Mouse (Mus musculus) megakaryocyte, adult 5-6 weeks (primary cell): ENCODE data around the gene 1700001C19Rik. TPM values are rescaled to one million over a fixed set of nuclear protein-coding genes. Genes with fewer than 3 reads are reported as not detected.

Experiments used
- ATAC-seq: 2 replicates; pipeline ENCODE4 v1.8.0; 2016; ENCODE audit warnings: mild to moderate bottlenecking, inconsistent platforms; ENCODE audit not compliant: poor library complexity, severe bottlenecking
- total RNA-seq, 2 experiments: library from RNA; stranded (forward) in 1 of 2; stranded (reverse) in 1 of 2; fragments of 153-499, 151-499 nt in 1 of 2; fragments of 221-1000, 200-1000 nt in 1 of 2; gene quantifications; 2 replicates each; pipeline versions ENCODE4 v1.2.3 to v1.2.4; 2015 to 2017

Gene 1700001C19Rik
- total RNA-seq (2015) (not detected in 2 replicates), total RNA-seq (2017) (not detected in 2 replicates)

DNA sequence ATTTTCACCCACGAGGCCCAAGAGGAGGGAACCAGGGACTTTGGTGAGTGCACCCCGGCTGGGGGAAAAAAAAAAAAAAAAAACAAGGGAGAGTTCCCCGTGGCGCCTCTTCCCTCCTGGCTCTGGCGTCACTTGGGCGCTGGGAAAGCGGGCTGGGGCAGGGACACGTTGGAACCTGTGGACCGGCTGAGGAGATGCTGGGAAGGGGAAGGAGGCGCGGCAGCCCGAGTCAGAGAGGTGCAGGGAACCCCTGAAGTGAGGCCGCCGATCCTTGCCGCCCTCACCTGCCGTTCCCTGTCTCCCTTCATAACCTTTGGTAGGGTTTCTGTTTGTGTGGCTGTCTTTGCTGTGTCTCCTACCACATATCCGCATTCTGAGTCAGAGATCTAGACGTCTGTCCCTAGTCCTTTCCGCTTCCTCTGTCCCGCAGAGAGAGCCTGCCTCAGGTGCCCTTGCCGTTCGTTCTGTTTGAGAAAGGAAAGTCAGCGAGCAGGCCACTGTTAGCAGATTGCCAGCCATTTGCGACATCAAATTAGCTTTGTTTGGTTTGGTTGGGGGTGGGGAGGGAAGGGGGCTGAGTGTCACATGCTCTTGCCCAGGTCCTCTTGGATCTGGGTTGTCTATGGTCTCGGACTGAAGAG is at the start of gene 1700001C19Rik:
1700001C19Rik (minus strand) TSS at position 470 of the 641 bp plus-strand sequence.
- ATAC-seq = peak; percentile 51

DNA sequence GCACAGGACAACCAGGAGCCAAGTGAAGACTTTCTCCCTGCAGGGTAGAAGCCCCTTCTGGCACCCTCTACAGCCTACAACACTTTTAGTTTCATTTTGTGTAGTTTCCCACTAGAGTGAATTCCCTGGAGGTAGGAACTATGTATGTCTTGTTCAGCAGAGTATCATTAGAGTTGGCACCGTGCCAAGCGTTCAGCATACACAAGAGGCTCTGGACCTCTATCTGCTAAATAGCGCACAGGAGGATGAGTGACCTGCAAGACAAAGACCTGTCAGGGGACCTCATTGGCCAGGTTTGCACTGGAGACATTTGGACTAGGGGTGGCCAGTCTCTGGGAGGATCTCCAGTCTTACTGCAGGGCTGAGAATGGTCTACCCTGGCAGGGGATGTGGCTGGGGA is 48.6 kb upstream of the 1700001C19Rik start:
- ATAC-seq = no peak

DNA sequence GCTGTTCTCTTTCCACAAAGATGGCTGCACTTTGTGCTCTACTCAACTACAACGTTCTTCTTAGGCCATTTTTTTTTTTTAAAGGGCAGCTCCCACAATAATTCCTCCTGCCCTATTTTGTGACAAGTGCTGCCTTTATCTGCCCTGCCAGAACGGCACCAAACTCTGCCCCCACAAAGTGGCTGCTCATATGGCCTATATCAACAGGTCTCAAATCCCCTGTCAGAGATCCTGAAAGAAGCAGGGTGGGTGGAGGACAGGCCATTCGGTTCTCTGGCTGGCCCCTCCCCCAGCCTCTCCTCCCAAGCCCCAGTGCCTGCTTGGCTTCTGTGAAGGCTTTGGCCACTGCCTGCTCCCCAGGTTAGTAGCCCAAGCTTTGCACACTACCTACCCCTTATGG is 47.8 kb upstream of the 1700001C19Rik start:
- ATAC-seq = no peak

DNA sequence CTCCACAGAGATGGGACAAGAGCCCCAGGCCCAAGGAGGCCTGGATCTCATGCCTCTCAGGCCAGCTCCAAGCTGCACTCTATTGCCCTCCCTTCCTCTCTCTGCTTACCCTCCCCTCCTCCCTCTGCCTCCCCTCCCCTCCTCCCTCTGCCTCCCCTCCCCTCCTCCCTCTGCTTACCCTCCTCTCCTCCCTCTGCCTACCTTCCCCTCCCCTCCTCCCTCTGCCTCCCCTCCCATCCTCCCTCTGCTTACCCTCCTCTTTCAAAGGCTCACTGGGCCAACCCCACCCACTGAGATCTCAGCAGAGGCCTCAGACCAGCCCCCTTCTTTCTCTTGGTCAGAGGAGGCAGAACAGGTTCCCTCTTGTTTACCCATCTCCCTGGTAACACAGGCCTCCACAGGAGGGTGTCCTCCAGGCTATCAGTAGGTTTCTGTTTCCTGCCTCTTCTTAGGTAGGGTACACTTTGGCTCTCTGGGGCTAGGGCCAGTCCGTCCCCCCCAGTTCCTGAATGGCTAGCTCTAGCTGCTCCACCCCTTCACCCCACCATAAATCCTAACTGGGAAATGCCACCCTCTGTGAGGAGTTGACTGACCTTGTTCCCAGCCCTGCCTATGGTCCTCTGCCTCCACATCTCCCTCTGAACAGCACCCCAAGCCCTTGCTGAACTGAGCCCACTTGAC is 47.2 kb upstream of the 1700001C19Rik start:
- no peak for ATAC-seq

DNA sequence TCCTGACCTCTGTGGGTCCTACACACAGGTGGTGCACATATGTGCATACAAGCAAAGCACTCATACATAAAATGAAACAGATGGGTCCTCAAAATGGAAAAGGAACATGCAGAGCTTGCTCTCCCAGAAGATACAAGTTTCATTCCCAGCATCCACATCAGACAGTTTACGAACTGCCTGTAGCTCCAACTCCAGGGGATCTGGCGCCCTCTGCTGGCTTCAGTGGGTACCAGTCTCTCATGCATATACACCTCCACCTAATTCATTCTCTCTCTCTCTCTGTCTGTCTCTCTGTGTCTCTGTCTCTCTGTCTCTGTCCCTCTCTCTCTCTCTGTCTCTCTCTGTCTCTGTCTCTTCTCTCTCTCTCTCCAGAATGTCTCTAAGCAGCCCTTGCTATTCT is 45.2 kb upstream of the 1700001C19Rik start:
- peak; percentile 66; the same call in 1 of the 2 replicates for ATAC-seq

DNA sequence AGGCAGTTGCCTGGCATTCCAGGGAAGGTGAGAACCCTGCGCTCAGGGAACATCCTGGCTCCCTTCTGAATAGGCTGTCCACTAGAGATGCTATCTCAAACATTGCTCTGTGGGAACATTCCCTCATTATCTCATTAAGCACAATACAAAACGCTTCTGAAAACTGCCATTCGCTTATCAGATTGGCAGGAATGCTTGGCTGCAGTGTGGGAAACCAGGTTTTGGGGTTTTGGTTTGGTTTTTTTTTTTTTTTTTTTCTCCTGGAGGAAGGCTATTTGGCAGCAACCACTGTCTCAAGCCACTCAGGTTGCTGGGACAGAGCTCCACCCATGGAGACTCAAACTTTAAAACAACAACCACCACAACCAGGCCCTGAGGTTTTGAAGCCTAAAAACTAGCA is 42.7 kb upstream of the 1700001C19Rik start:
- no peak for ATAC-seq

DNA sequence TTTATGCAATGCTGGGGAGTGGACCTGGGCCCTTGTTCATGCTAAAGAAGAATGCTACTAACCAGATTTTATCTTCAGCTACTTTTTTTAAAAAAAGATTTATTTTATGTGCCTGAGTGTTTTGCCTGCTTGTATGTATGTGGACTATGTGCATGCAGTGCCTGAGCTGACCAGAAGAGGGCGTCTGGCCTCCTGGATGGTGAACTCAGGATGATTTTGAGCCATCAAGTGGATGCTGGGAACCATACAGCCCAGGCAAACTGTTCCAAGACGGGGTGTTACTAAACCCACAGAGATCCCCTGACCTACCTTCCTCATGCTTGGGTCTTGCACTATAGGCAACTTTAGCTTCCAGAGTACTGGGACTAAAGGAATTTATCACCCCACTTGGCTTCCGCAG is 38.5 kb upstream of the 1700001C19Rik start:
- no peak for ATAC-seq

DNA sequence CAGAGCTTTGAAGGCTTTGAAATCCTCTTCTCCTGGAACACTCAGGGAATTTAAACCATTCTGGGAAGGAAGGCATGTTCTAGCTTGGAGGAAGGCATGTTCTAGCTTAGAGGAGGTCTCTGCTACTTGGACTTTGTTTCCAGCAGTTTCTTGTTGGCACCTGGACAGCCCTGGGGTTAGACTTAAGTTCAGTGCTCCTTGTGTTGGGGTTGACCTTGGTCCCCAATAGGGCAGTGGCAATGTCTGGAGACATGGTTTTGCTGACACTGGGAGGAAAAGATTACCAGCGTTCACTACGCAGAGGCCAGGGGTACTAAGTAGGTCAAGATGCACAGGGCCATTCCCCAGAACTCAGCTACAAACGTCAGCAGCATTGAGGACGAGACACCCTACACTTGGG is 38.0 kb upstream of the 1700001C19Rik start:
- no peak for ATAC-seq

DNA sequence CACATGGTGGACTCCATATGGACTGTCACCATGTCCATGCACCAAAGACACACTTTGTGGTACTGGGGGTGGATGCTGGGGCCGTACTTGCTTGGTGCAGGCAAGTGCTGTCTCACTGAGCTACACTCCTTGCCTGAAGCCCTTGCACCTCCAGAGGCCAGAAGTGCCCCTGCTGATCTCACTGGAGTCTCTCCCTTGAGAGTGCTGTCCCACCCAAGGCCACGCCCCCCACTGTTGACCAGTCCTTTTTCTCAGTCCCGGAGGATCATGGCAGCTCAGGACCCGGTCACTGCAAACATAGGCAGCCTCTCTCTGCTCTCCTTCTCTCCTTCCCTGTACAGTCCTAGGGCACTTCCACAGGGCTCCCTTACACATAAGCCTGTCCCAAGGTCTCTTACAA is 37.1 kb upstream of the 1700001C19Rik start:
- no peak for ATAC-seq

DNA sequence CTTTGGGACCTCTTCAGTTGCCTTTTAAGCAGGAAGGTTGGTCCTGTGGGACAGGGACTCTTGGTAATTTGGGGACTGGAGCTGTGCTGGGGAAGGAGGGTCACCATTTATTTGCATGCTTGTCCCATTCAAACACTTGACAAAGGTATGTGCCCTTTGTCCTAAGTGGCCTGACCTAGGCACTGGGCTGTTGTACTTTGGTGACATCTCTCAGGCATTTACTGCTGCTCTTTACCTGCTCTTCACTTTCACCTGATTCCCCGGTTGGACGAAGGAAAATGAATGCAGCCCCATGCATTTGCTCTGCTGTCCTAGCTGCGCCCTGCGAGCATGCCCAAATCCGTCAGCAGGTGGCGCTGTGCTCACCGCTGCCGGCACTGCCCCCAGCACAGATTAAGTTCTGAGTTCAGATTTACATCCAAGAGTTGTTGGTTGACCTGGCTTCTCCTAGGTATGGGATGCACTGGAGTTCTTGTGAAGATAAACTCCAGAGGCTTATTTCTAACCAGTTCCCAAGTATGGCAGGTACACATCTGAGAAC is 36.3 kb upstream of the 1700001C19Rik start:
- peak; percentile 86 for ATAC-seq

DNA sequence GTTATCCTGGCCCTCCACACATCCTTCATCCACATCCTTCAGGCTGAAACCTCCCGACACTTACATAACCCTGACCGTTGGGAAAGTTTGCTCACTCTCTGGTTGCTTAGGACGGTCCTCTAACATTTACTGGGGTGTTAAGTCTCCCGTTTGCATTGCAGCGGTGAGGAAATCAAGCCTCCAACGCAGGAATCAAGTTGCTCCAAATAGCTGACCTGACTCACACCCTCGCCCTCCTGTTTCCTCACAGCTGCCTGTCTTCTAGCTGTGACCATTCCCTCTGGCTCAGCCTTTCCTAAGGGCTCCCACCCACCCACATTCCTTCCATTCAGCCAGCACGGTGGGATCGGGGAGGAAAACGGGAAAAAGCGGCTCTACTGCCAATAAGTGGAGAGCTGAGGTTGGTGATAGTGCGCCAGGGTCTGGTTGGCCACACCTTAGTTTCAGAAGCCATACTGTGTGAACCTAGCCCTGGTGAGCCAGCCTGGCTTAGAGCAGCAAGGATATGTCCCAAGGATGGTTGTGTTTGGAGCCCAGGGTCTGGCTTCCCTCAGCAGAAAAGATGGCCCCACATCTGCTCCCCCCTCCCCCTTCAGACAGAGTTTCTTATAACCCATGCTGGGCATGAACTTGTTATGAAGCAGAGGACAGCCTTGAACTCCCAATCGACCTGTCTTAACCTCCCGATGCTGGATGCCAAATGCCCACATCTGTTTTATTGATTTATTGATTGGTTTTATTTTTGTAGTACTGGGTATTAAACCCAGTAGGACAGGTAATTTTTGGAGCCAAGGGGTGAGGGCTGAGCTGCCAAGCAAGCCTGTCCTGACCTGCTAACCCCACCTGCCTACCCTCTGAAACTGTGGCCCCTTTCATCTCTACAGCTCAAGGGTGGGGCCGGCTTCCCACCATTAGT is 35.5 kb upstream of the 1700001C19Rik start:
- no peak for ATAC-seq

DNA sequence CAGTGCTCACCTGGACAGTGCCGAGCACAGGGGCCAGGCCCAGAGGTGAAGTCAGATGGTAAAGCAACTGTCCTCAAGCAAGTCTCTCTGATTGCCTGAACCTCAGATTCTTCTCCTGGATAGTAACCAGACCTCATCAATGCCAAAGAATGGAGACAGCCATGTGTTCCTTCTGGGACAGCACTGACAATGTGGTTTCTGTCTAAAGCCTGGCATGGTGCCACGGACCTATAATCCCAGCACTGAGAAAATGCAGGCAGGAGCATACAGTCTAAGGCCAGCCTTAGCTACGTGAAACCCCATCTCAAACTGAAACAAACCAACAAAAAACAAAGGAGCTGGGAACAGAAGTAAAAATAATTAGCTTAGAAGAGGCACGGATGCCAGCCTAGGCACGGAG is 33.5 kb upstream of the 1700001C19Rik start:
- no peak for ATAC-seq

DNA sequence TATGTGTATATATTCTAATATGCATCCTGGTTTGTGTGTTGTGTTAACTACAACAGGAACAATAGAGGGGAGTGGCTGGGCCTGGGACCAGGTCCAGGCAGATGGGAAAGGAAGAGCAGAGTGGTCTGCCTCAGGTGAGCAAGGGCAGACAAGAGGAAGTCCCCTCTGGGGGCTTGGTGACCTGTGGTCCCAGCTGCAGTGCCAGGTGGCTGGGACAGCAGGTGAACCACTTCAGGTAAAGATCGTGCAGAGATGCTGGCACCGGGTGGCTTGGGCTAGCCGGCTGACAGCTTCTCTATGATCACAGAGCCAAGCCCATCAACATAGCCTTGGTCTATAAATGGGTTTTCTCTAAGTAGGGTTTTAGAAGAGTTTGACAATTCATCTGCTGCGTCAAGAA is 32.9 kb upstream of the 1700001C19Rik start:
- no peak for ATAC-seq

DNA sequence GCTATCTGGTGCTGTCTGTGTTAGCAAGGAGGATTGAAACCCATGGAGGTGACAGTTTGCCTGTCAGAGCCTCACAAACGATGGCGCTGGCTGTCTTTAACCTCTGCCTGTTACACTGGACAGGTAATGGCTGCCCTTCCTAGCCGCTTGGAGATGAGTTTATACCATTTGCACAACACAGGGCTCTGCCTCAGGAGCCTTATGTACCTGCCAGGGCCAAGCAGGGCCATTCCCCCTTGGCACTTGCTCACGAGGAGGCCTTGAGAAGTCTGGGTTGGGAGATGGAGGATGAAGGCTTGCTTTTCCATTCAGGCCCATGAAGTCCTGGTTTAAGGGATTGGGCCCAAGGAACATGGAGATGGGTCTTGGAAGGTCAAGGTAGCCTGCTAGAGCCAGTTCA is 32.5 kb upstream of the 1700001C19Rik start:
- no peak for ATAC-seq

DNA sequence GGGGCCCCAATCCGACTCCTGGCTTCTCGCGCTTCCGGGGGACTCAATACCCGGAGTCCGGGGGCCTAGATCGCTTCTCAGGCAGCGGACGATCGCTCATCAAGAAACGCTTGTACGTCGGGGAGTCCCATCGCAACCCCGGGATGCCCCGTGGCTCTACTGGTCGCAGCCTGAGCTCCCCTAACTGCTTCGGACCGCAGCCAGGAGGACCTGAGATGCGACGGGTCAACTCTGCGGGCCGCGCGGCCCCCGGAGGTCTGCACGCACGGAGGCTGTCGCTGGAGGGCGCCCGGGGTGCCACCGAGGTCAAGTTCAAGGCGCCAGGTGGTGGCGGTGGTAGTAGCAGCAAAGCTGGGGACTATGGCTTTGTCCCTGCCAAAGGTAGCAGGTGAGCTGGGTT is 31.3 kb upstream of the 1700001C19Rik start:
- no peak for ATAC-seq

DNA sequence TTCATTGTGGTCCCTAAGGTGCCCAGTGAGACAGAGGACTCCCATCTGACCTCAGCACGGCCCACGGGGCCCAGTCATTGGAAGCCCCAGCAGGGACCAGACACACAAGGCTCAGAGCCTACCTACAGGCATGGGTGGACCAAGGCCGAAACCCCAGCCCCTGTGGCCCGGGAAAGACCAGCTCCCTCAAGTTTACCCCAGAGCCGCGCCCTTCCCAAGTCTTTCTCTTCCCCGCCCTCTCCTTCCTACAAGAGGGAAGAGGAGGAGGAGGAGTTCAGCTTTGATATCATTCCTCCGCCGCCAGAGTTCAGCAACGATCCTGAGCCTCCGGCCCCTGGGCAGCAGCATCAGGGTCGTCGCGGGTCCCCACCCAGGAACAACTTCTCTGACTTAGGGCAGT is 30.9 kb upstream of the 1700001C19Rik start:
- no peak for ATAC-seq

DNA sequence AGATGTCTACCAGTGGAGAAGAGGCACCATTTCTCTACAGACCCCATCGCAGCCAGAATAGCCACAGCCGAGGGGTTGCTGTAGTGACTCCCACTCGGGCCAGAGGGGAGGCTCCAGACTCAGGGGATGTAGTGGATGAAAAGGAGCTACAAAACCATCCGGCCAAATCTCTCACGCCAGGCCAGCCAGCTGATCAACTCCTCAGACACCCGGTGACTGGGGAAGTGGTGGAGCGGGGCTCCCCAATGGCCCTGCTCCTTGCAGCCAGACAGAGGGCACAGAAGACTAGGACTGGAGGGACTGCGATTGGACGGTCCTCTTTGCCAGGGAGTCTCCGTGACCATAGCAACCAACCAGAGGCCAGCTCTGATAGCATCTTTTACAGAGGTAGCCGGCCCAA is 30.5 kb upstream of the 1700001C19Rik start:
- ATAC-seq = no peak

DNA sequence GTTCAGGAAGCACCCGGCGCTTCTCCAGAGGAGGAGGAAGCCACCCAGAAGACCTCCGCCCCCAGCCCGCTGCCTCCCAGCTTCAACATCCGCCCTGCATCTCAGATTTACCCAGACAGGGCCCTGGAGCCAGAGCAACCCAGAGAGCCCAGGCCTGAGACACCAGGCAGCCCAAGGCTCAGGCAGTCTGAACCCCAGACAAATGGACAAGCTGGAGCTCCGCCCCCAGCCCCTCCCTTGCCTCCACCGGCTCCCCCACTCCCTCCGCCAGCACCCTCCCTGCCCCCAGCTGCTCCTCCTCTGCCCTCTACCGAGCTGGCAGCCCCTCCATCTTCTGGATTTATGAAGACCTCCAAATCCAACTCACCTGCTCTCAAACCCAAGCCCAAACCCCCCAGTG is 29.1 kb upstream of the 1700001C19Rik start:
- no peak for ATAC-seq

DNA sequence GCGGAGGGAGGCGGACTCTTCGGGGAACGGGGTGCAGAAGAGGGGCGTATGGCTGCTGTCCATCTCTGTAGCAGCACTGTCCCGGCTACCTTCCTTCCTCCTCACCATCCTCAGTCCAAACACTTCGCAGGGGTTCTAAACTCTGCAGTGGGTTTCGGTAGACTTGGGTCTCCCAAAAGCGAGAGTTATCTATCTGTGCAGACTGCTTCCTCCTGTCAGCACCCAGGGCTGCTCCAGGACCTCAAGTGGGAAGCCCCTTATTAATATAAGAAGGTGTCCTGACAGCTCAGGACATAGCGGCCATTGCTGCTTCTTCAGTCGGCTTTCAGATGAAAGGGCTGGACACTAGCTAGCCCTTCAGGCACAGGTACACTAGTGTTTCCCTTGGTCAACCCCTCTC is 27.8 kb upstream of the 1700001C19Rik start:
- ATAC-seq = no peak

DNA sequence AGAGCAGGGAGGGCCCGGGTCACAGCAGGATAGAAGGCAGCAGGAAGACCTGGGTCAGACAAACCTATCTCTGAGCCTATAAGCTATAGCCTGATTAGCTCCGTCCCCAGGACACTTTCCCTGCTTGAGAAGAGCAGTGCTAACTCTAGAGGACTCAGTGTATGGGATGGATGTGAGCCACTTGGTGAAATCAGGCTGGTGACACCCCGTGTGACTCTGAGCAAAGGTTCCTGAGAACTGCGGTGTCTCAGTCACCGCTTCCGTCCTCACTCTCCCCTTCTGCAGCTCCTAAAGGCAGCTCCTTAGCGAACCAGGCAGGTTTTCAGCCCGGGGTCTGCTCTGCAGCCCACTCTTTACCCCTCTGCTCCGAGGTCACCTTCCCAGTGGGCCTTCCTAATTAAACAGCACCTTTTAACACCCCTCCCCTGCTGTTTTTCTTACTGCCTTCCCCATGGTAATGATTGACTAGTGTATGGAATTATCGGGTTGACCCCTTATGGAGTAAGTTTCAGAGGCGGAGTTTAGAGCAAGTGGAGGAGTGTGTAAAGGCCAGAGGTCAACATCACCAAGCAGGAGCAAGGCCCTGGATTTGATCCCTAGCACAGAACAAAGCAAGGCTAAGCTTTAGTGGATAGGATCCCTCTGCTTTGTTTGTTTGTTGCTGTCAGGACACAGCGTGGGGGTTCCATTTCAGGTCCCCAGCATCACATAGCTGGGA is 27.2 kb upstream of the 1700001C19Rik start:
- no peak for ATAC-seq
